Mouse (Mus musculus): ENCODE data around the gene Cpne8. TPM values are rescaled to one million over a fixed set of nuclear protein-coding genes. Genes with fewer than 3 reads are reported as not detected.

Gene Cpne8
- polyA plus RNA-seq (2012; rRNA removed), result 3.2 and 4.9 TPM in 2 replicates

DNA sequence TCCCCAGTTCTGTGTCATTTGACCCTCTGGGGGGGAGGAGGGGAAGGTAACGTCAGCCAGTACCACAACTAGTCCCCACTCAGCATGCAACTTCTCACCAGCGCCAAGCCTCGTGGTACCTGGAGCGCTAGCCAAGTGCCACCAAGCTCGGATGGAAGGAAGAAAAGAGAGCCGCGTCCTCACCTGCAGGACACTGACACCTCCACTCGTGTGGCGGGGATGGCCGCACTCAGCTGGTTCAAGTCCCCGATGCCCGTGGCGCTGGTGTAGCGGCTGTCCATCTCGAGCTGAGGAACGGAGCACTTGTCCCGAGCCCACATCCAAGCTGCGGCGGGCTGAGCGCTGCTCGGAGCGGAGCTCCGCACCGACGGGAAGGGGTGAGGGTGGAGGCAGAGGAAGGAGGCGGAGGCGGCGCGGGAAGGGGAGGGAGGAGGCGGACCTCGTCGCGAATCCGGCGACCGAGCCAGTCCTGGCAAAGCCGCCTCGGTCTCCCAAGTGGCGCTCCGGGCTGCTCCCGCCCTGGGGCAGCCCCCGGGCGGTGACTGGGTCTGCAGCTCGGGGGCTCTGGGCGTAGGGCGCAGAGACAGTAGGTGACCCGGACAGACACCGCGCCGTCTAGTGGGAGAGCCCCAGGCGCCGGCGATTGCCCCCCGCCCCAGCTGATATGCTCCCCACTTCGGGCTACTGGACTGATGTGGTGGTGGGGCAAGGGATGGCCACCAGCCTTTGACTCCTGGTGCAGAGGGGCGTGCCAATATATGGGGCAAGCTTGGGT is at the start of gene Cpne8:
Gene Cpne8, minus strand, starts transcription at position 448 of the 775 bp plus-strand sequence.

Measured in central nervous system, embryonic 11.5 days (tissue).